Mouse (Mus musculus): ENCODE data around the gene Trpm2. TPM values are rescaled to one million over a fixed set of nuclear protein-coding genes. Genes with fewer than 3 reads are reported as not detected.

Trpm2 gene
- polyA plus RNA-seq, 1 experiment from 2014 or later, result 0.53 TPM

DNA sequence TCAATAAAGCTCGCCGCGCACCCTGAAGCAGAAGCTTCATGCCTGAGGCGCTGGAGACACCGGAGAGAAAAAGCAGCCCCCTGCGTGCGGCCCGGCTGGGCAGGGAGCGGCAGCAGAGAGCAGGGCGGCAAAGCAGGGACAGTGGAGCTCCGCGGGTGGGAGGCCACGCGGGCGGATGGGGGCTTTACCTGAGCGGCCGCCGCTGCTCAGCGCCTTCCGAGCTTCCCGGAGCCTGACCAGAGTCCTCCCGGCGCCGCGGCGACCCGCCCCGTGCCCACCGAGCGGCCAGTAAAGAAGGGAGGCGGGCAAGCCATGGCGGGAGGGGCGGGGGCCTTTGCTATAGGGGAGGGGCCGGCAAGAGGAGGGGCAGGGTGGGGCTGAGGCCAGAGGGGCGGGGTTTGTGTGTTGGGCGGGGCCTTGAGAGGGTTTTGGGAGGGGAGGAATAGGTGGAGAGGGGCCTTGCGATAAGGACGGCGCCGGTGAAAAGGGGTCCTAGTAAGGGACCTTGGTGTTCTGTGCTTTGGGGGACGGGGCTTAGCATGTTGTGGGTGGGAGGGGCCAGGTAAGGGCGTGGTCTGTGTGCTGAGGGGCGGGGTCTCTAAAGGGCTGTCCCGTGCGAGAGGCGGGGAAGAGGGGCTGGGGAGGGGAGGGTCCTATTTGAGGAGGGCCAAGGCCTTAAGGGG lies 68.0 kb downstream of the Trpm2 start, which contains the start of gene Lrrc3:
Gene Lrrc3, minus strand, starts transcription at position 326 of the 683 bp plus-strand sequence.
- ATAC-seq (ENCODE audit: insufficient number of reproducible peaks, insufficient read depth, low FRiP score, low TSS enrichment, low read depth), result peak; percentile 69
- peaks cover 33% of the 10 kb centered on the region for H3K27me3 ChIP-seq
- H3K27ac ChIP-seq, result no peak within 1 kb of the TSS
- H3K36me3 ChIP-seq, result no peaks in the 10 kb centered on the region
- WGBS, result 2% methylated on average over 29 of the region's 46 CpGs
- peaks cover 9% of the 10 kb centered on the region for H3K4me1 ChIP-seq (replicated peaks)
- H3K4me2 ChIP-seq, result peak within 1 kb of the TSS; percentile 86
- H3K9ac ChIP-seq (replicated peaks), result peak within 1 kb of the TSS; percentile 71
- H3K4me3 ChIP-seq (replicated peaks), result peak within 1 kb of the TSS; percentile 62
- no peaks in the 10 kb centered on the region for H3K9me3 ChIP-seq

DNA sequence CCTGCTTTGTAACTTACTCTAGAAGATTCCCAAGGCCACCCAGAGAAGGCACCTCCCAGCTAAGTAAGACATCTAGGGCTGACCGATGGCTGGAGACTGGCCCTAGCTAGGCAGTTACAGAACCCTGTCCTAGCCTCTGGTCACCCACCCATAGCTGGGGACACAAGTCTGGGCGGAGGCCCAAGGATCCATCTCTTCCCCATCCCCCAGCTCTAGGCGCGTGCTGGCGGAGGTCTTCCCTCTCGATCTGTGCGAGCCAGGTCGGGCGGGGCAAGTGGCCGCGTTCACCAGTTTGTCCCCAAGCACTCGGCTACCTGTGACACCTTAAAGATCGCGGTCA lies 68.5 kb downstream of the Trpm2 start:
- Histone ChIP-seq H3K9ac (replicated peaks) (peak overlapping the region; percentile 71), H3K4me3 (replicated peaks) (peak overlapping the region; percentile 62), H3K4me1 (replicated peaks) (peaks cover 9% of the 10 kb centered on the region), H3K27ac (no peak overlapping the region), H3K9me3 (no peaks in the 10 kb centered on the region), H3K4me2 (peak overlapping the region; percentile 86), H3K27me3 (peaks cover 33% of the 10 kb centered on the region), H3K36me3 (no peaks in the 10 kb centered on the region)
- 1% methylated on average over 14 of the region's 14 CpGs for WGBS
- ATAC-seq (ENCODE audit: insufficient number of reproducible peaks, insufficient read depth, low FRiP score, low TSS enrichment, low read depth), result 0 out of 2 replicates have a peak, but pooled peaks have one; percentile 21

DNA sequence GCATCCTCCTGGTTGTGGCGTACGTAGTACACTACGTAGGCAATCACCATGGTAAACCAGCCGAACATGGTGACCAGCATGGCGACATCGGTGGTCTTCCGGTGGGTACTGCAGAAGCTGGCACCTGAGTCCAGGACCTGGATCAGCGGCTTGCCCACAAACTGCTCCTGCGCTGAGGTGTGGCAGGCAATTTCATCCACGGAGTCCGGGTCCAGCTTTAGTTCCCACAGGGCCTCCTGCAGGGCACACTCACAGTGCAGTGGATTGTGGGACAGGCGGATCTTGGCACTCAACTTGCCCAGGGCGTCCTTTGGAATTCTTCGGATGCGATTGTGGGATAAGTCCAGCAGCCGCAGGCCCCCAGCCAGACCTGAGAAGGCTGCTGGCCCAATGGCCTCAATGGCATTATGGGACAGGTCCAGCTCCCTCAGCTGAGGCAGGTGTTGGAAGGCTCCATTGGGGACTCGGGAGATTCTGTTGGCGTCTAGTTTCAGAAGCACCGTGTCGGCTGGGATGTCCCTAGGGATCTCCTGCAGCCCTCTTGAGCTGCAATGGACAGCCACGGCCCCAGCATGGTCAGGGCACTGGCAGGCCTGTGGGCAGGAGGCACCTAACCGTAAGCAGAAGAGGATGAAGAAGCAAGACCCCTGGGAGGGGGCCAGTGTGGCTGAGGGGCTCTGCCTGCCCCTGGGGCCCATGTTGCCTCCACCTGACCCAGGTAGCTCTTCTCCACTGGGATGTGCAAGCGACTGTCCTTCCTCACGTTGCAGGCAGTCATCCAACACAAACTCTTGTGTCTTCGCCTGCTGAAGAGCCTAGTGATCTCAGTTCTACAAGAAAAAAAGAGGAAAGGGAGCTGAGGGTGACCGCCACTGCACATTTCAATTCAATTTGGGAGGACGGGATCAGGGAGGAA lies 69.2 kb downstream of the Trpm2 start:
- 86% methylated on average over 27 of the region's 27 CpGs for WGBS
- Histone ChIP-seq H3K27me3 (peaks cover 37% of the 10 kb centered on the region), H3K36me3 (no peaks in the 10 kb centered on the region), H3K9ac (replicated peaks) (no peak overlapping the region), H3K4me2 (peak overlapping the region; percentile 86), H3K4me3 (replicated peaks) (peak overlapping the region; percentile 62; the same call in 1 of the 2 replicates), H3K4me1 (replicated peaks) (peaks cover 9% of the 10 kb centered on the region), H3K27ac (no peak overlapping the region), H3K9me3 (no peaks in the 10 kb centered on the region)
- no peak for ATAC-seq (ENCODE audit: insufficient number of reproducible peaks, insufficient read depth, low FRiP score, low TSS enrichment, low read depth)

DNA sequence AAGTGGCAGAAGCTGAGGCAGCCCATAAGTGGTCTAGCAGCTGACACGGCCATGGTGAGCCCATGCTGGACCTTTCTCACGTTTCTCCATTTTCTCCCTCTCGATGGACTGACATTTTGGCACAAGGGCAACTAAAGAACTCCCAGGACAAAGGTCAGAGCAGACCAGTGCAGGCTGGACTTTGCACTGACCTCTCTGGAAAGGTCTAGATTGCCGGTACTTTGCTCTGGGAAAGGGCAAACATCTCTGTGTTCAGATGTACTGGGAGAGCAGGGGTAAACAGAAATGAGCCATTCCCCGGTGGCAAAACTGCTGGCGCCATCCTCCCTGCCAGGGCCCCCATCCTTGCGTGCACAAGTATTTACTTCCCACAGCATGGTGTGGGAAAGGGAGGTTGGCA lies 70.2 kb downstream of the Trpm2 start:
- no peak overlapping the region for H3K4me3 ChIP-seq (replicated peaks)
- no peaks in the 10 kb centered on the region for H3K9me3 ChIP-seq
- H3K36me3 ChIP-seq, result no peaks in the 10 kb centered on the region
- no peak for ATAC-seq (ENCODE audit: insufficient number of reproducible peaks, insufficient read depth, low FRiP score, low TSS enrichment, low read depth)
- H3K9ac ChIP-seq (replicated peaks), result no peak overlapping the region
- 86% methylated on average over 7 of the region's 7 CpGs for WGBS
- peaks cover 37% of the 10 kb centered on the region for H3K27me3 ChIP-seq
- H3K4me1 ChIP-seq (replicated peaks), result peaks cover 9% of the 10 kb centered on the region
- no peak overlapping the region for H3K27ac ChIP-seq
- no peak overlapping the region for H3K4me2 ChIP-seq

DNA sequence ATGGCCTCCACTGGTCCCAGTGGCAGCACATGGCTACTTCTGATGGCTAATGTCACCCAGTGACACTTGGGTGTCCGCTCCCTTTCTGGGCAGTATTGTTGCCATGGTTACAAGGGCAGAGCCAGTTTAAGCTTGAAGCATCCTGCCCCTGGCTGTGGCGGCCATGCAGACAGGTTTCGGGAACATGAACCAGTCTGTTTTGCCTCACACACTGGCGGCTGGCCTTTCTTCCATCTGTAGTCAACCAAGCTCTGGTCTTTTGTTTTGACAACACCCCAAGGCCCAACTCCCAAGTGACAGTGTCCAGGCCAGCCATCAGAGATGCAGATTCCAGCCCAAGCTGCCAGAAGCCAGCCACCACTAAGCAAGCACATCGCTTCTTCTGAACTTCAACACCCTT lies 74.8 kb downstream of the Trpm2 start:
- Histone ChIP-seq H3K4me1 (replicated peaks) (no peaks in the 10 kb centered on the region), H3K9ac (replicated peaks) (no peak overlapping the region), H3K27me3 (peaks cover 9% of the 10 kb centered on the region), H3K27ac (no peak overlapping the region), H3K9me3 (no peaks in the 10 kb centered on the region), H3K4me3 (replicated peaks) (no peak overlapping the region), H3K36me3 (no peaks in the 10 kb centered on the region), H3K4me2 (no peak overlapping the region)
- 39% methylated on average over 5 of the region's 5 CpGs for WGBS
- ATAC-seq (ENCODE audit: insufficient number of reproducible peaks, insufficient read depth, low FRiP score, low TSS enrichment, low read depth), result no peak

DNA sequence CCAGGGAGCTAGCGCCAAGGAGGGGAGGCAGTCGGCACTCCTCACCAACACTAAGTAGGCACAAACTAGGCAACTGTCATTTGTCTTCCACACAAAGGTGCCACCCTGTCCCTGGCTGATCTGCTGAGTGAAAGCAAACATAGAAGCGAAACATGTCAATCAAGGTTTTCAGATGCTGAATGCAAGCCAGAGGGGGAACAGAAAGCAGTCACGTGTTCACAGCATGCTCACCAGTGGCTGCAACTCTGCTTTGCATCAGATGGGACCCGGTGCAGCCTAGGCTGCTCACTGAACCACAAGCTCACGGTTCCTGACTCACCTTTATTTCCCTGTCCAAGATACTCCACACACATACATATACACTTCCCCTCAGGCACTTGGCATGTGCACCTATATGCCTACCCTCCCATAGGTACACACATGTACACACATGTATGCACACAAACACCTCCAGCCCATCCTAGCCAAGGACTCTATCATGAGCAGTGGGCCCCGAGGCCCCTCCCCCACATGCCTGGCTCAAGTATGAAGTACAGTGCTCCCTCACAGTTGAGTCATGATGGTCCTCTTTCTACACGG lies 79.3 kb downstream of the Trpm2 start:
- no peak for ATAC-seq (ENCODE audit: insufficient number of reproducible peaks, insufficient read depth, low FRiP score, low TSS enrichment, low read depth)
- no peaks in the 10 kb centered on the region for H3K27me3 ChIP-seq
- 85% methylated on average over 8 of the region's 8 CpGs for WGBS

DNA sequence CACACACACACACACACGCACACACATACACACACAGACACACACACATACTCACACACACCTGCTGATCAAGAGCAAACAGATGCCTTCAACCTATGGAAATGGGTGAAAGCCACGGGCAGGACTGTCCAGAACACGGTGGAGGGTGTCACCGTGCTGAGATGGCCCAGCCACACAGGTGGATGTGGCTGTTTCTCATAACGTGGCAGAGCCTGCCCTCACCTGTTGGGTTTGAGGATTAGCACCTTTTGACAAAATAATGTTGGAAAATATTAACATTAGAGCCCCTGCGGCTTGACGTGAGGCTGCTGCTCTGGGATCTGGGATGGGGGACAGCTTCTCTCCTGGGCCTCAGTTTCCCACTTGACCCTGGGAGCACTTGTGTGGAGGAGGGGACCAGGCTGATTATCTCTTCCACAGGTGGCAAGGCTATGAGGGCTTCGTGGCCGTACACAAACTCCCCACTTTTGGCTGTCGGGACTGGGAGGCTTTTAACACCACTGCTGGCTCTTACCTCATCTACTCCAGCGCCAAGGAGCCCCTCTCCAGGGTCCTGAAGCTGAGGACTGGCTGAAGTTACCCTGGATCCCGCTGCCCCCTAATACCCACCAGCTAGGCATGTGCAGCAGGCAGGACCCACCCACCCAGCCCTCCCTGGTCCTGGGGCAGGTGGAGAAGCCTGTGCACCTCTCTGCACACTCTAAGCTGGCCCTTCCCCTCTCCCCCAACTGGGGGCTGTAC lies 84.2 kb downstream of the Trpm2 start:
- Histone ChIP-seq H3K27me3 (no peaks in the 10 kb centered on the region), H3K9me3 (peaks cover 10% of the 10 kb centered on the region), H3K9ac (replicated peaks) (no peak overlapping the region), H3K4me1 (replicated peaks) (no peaks in the 10 kb centered on the region), H3K4me2 (no peak overlapping the region), H3K27ac (no peak overlapping the region), H3K4me3 (replicated peaks) (no peak overlapping the region), H3K36me3 (no peaks in the 10 kb centered on the region)
- no peak for ATAC-seq (ENCODE audit: insufficient number of reproducible peaks, insufficient read depth, low FRiP score, low TSS enrichment, low read depth)
- WGBS, result 53% methylated on average over 12 of the region's 12 CpGs

More for the DNA sequence above, 79.3 kb downstream of the Trpm2 start:
- H3K4me2 ChIP-seq, result no peak overlapping the region
- H3K36me3 ChIP-seq, result no peaks in the 10 kb centered on the region
- H3K4me1 ChIP-seq (replicated peaks), result no peaks in the 10 kb centered on the region
- no peak overlapping the region for H3K4me3 ChIP-seq (replicated peaks)
- H3K27ac ChIP-seq, result no peak overlapping the region
- H3K9me3 ChIP-seq, result peaks cover 6% of the 10 kb centered on the region; the same call in 1 of the 2 replicates
- H3K9ac ChIP-seq (replicated peaks), result no peak overlapping the region

DNA sequence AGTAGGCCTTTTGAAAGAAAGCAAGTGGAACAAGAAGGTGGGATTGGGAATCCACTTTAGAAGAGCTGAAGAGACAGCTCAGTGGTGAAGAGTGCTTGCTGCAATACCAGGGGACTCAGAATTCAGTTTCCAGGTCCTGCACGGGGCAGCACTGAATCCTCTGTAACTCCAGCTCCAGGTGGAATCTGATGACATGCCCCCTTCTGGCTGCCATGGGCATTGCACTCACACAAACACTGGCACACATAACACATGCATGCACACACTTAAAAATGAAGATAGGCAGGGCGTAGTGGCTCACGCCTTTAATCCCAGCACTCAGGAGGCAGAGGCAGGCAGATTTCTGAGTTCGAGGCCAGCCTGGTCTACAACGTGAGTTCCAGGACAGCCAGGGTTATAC lies 87.8 kb downstream of the Trpm2 start:
- H3K9me3 ChIP-seq, result peaks cover 4% of the 10 kb centered on the region; the same call in 1 of the 2 replicates
- H3K36me3 ChIP-seq, result no peaks in the 10 kb centered on the region
- 86% methylated on average over 5 of the region's 5 CpGs for WGBS
- H3K27me3 ChIP-seq, result no peaks in the 10 kb centered on the region
- H3K9ac ChIP-seq (replicated peaks), result no peak overlapping the region
- no peak overlapping the region for H3K4me3 ChIP-seq (replicated peaks)
- no peaks in the 10 kb centered on the region for H3K4me1 ChIP-seq (replicated peaks)
- no peak for ATAC-seq (ENCODE audit: insufficient number of reproducible peaks, insufficient read depth, low FRiP score, low TSS enrichment, low read depth)
- H3K4me2 ChIP-seq, result no peak overlapping the region
- H3K27ac ChIP-seq, result no peak overlapping the region

DNA sequence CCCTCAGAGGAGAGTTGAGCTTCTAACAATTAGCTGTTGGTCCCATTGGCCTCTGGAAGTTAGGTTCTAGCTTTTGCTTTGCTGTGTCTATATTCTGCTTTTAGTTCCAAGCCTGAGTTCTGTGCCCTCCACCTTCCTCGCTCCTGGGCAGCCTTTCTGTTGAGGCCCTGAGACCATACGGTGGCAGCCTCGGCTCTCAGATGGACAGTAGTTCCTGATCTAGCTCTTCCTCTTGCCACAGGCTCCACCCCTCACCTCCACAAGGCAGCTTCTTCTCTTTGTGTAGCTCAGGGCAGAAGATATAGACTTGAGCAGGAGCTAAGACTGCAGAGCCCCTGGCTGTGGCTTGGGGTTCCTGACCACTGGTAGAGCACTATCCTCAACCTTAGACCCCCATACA lies 90.1 kb downstream of the Trpm2 start:
- H3K27ac ChIP-seq, result no peak overlapping the region
- no peak overlapping the region for H3K4me3 ChIP-seq (replicated peaks)
- no peak overlapping the region for H3K9ac ChIP-seq (replicated peaks)
- no peaks in the 10 kb centered on the region for H3K4me1 ChIP-seq (replicated peaks)
- no peaks in the 10 kb centered on the region for H3K36me3 ChIP-seq
- H3K9me3 ChIP-seq, result peaks cover 4% of the 10 kb centered on the region; the same call in 1 of the 2 replicates
- no peaks in the 10 kb centered on the region for H3K27me3 ChIP-seq
- H3K4me2 ChIP-seq, result no peak overlapping the region
- 73% methylated on average over 3 of the region's 3 CpGs for WGBS
- no peak for ATAC-seq (ENCODE audit: insufficient number of reproducible peaks, insufficient read depth, low FRiP score, low TSS enrichment, low read depth)

DNA sequence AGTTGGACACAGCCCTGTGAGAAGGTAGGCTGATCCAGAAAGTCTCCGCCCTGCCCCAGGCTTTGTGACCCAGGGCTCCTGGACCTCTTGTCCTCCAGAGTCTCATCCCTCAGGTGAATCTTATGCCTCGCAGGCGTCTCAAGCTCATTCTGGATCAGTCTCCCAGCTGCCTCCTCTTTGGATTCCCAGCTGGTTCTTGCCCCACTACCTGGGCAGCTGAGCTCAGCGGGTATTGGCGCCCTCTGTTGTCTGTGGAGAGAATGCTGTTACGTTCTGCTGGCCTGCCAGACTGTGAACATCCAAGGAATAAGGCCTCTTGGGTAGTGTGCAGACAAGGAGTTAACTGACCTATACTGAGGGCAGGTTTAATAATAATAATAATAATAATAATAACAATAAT lies 91.4 kb downstream of the Trpm2 start:
- H3K4me2 ChIP-seq, result no peak overlapping the region
- no peak for ATAC-seq (ENCODE audit: insufficient number of reproducible peaks, insufficient read depth, low FRiP score, low TSS enrichment, low read depth)
- H3K4me3 ChIP-seq (replicated peaks), result no peak overlapping the region
- WGBS, result 68% methylated on average over 6 of the region's 6 CpGs
- H3K27me3 ChIP-seq, result no peaks in the 10 kb centered on the region
- H3K27ac ChIP-seq, result no peak overlapping the region
- H3K36me3 ChIP-seq, result no peaks in the 10 kb centered on the region
- H3K9ac ChIP-seq (replicated peaks), result no peak overlapping the region
- peaks cover 4% of the 10 kb centered on the region; the same call in 1 of the 2 replicates for H3K9me3 ChIP-seq
- no peaks in the 10 kb centered on the region for H3K4me1 ChIP-seq (replicated peaks)

All from limb, embryonic 12.5 days (tissue).